Mouse (Mus musculus) brain, embryonic 14.5 days (tissue): ENCODE data around the gene Tex9. TPM values are rescaled to one million over a fixed set of nuclear protein-coding genes. Genes with fewer than 3 reads are reported as not detected.
"Not testable (repeated sequence)": the region's sequence is repeated elsewhere in the genome, so short reads cannot be mapped to it uniquely, and the experiment has no call there.

Source experiments
- DNase-seq: peaks from one replicate; pipeline ENCODE4 v3.0.0-alpha.2; 2011; ENCODE audit warnings: low read depth
- CTCF ChIP-seq: fragments of 200-500 bp; IDR thresholded peaks from 2 replicates; pipeline ENCODE4 v1.5.1; 2012; ENCODE audit warnings: inconsistent platforms, mild to moderate bottlenecking, moderate library complexity, borderline replicate concordance; ENCODE audit not compliant: insufficient read depth, insufficient read length; ENCODE audit errors: extremely low read depth
- POLR2A ChIP-seq: fragments of 200-500 bp; IDR thresholded peaks from 2 replicates; pipeline ENCODE4 v1.6.1; 2012; ENCODE audit warnings: mild to moderate bottlenecking, inconsistent platforms, borderline replicate concordance; ENCODE audit not compliant: poor library complexity, insufficient read depth, insufficient read length, severe bottlenecking; ENCODE audit errors: extremely low read depth
- polyA plus RNA-seq: library from polyadenylated mRNA; depleted of rRNA; stranded (reverse); fragments of >200 nt; gene quantifications from 2 replicates; pipeline ENCODE4 v1.2.3, GENCODE M21; 2012

Gene Tex9
- polyA plus RNA-seq, 1 experiment, result 33.1 TPM

- TF ChIP-seq POLR2A (no peak), CTCF (no peak)
- DNase-seq, result no peak
Measured at GRCm38 (mm10) chr9:72422753-72423152, 69.3 kb downstream of the Tex9 start.

- peak; percentile 37 for DNase-seq
- no peak for TF ChIP-seq POLR2A
- no peak for TF ChIP-seq CTCF
Measured at GRCm38 (mm10) chr9:72422284-72422683, 69.7 kb downstream of the Tex9 start.

GRCm38 (mm10) chr9:72420490-72420889 lies 71.5 kb downstream of the Tex9 start:
- TF ChIP-seq CTCF (no peak), POLR2A (no peak)
- no peak for DNase-seq

GRCm38 (mm10) chr9:72418443-72418842 lies 73.6 kb downstream of the Tex9 start:
- DNase-seq, result no peak
- no peak for TF ChIP-seq CTCF
- TF ChIP-seq POLR2A, result no peak

- TF ChIP-seq CTCF (peak; percentile 60; the same call in 1 of the 2 replicates), POLR2A (no peak)
- peak; percentile 58 for DNase-seq
Measured at GRCm38 (mm10) chr9:72411746-72412145, 80.3 kb downstream of the Tex9 start.

- DNase-seq, result peak; percentile 69
- TF ChIP-seq POLR2A (no peak), CTCF (no peak)
Measured at GRCm38 (mm10) chr9:72409381-72410225, 82.4 kb downstream of the Tex9 start.

- TF ChIP-seq POLR2A (no peak), CTCF (peak; percentile 90)
- DNase-seq, result peak; percentile 93
Measured at GRCm38 (mm10) chr9:72408131-72408586, 83.9 kb downstream of the Tex9 start.

GRCm38 (mm10) chr9:72405882-72406638 lies 86.0 kb downstream of the Tex9 start:
- TF ChIP-seq POLR2A (no peak), CTCF (no peak)
- no peak for DNase-seq

- DNase-seq, result no peak
- TF ChIP-seq POLR2A (no peak), CTCF (no peak)
Measured at GRCm38 (mm10) chr9:72404934-72405333, 87.1 kb downstream of the Tex9 start.

GRCm38 (mm10) chr9:72404446-72404845 lies 87.6 kb downstream of the Tex9 start:
- no peak for TF ChIP-seq CTCF
- no peak for TF ChIP-seq POLR2A
- DNase-seq, result no peak

- peak; percentile 20 for DNase-seq
- TF ChIP-seq CTCF (no peak), POLR2A (no peak)
Measured at GRCm38 (mm10) chr9:72403421-72403820, 88.6 kb downstream of the Tex9 start.

- not testable (repeated sequence) for DNase-seq
Measured at GRCm38 (mm10) chr9:72401769-72402168, 90.2 kb downstream of the Tex9 start.
